Comparison of ENCODE assay signal across 8 mouse cellular contexts in genomic region chr8:106168356-106169016, GRCm38 (mm10). TPM values are rescaled to one million over a fixed set of nuclear protein-coding genes. Genes with fewer than 3 reads are reported as not detected.
DNase-seq lines count a peak whose midpoint lies in the region; ATAC-seq lines count a peak whose summit lies in the region.

Gene Slc7a6, plus strand, starts transcription at chr8:106168857.

- under 1% methylated on average over 59 of the region's 59 CpGs for WGBS in hindbrain, embryonic 11.5 days

- peak; percentile 90 for ATAC-seq in hindbrain, embryonic 11.5 days (ENCODE audit: low FRiP score)

- DNase-seq in Muller cell, postnatal 12 days (ENCODE audit: inconsistent ontology term), result peak; percentile 91
- peak; percentile 87 for DNase-seq in cerebellum, adult 9-11 months
- peak; percentile 75 to 86 for DNase-seq in frontal cortex, postnatal 10 days (ENCODE audit: low spot score in 2 of 2)
- DNase-seq in hindbrain, embryonic 11.5 days (ENCODE audit: low spot score), result peak; percentile 90
- DNase-seq in layer of hippocampus, postnatal 14 days (ENCODE audit: low spot score in 2 of 2), result peak; percentile 83 to 87
- peak; percentile 87 for DNase-seq in lung, postnatal 10 days
- peak; percentile 86 for DNase-seq in ovary, postnatal 36 days (ENCODE audit: low spot score)
- peak; percentile 94 for DNase-seq in thymus, postnatal 36 days

- peak within 1 kb of the TSS; percentile 95 for H3K9ac ChIP-seq in hindbrain, embryonic 11.5 days (ENCODE audit: low read depth, low read length)

- no peaks in the 10 kb centered on the region for H3K36me3 ChIP-seq in hindbrain, embryonic 11.5 days (ENCODE audit: control insufficient read depth, insufficient read depth, low read length)

- H3K4me1 ChIP-seq in hindbrain, embryonic 11.5 days (replicated peaks; ENCODE audit: control insufficient read depth, insufficient read depth, low read length), result peaks cover 3% of the 10 kb centered on the region; the same call in 1 of the 2 replicates

- no peaks in the 10 kb centered on the region for H3K9me3 ChIP-seq in hindbrain, embryonic 11.5 days (ENCODE audit: control insufficient read depth, low read length)

- no peaks in the 10 kb centered on the region for H3K27me3 ChIP-seq in hindbrain, embryonic 11.5 days (ENCODE audit: control insufficient read depth, insufficient read depth, low read length)

- H3K4me2 ChIP-seq in hindbrain, embryonic 11.5 days (replicated peaks; ENCODE audit: low read depth, low read length), result peak within 1 kb of the TSS; percentile 86

- peak within 1 kb of the TSS; percentile 87 for H3K4me3 ChIP-seq in hindbrain, embryonic 11.5 days (ENCODE audit: low read depth, low read length)

- peak within 1 kb of the TSS; percentile 81 for H3K27ac ChIP-seq in hindbrain, embryonic 11.5 days (ENCODE audit: low read depth, low read length)

RNA-seq across cellular contexts. Expression of gene Slc7a6, which starts in this region (rescaled TPM):
- 84.4 and 88.9 TPM in 2 replicates for polyA plus RNA-seq in hindbrain, embryonic 11.5 days (2014; fragmentation: Nextera tagmentation; extraction: Ambion mirVana)
- 10 to 100 TPM; 25.7 to 26.3 TPM for total RNA-seq in layer of hippocampus, postnatal 14 days (2021)

Comparison
In these comparisons a context has a peak if more than half of its experiments do, and no peak if none do; other contexts are left out.
1. Peak in every context shown above with its lines: DNase-seq, ATAC-seq, H3K4me3 ChIP-seq and H3K27ac ChIP-seq.